Mouse (Mus musculus): ENCODE data around the gene Gns. TPM values are rescaled to one million over a fixed set of nuclear protein-coding genes. Genes with fewer than 3 reads are reported as not detected.

Gns gene
- total and polyA plus RNA-seq, 2 experiments from 2014 or later = 40.4 to 67.8 TPM

DNA sequence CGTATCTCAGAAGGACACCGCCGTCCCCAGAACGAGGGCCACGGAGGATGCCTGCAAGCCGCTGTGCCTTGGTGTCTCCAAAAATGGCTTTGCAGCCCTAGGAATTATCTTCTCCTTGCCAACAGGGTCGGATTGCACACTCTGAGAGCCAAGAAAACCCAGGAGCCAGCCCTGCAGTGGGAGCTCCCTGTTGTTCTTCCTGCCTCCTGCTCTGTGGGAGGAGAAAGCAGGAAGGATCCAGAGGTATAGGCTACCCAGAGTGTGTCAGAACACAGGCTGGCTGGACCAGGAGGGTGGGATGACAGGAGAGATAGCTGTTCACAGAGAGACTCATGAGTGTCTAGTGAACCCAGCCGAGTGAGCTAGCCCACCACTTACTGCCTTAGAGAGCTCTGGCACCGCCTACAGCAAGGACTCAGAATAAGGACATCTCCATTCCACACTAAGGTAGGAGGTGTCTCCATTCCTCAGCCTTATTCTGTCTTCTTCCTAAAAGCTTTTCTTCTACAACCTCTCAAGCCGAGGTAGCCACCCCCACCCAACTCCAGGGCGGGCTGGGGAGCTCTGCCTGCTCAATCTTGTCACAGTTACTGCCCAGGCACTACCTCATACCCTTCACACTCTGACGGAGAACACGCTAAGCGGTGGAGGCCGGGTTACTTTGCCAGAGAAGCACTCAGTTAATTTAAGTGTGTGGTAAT is 63.3 kb downstream of the Gns start:
- H3K27me3 ChIP-seq (ENCODE audit: insufficient read depth, low read length) = no peaks in the 10 kb centered on the region
- no peak overlapping the region for H3K4me3 ChIP-seq (ENCODE audit: low read depth, low read length)
- no peaks in the 10 kb centered on the region for H3K9me3 ChIP-seq (ENCODE audit: low read length)
- ATAC-seq = no peak
- peaks cover 14% of the 10 kb centered on the region; the same call in 1 of the 2 replicates for H3K4me1 ChIP-seq (ENCODE audit: insufficient read depth)
- H3K27ac ChIP-seq (ENCODE audit: low read depth, low read length) = no peak overlapping the region
- H3K9ac ChIP-seq = no peak overlapping the region
- TF ChIP-seq CTCF (IDR thresholded peaks at IDR 0.05; ENCODE audit: low read depth) = no peak
- no peaks in the 10 kb centered on the region for H3K36me3 ChIP-seq (ENCODE audit: insufficient read depth)
- no peak overlapping the region for H3K4me2 ChIP-seq (ENCODE audit: low read depth)
- DNase-seq = no peak
- 84% methylated on average over 15 of the region's 15 CpGs for WGBS

DNA sequence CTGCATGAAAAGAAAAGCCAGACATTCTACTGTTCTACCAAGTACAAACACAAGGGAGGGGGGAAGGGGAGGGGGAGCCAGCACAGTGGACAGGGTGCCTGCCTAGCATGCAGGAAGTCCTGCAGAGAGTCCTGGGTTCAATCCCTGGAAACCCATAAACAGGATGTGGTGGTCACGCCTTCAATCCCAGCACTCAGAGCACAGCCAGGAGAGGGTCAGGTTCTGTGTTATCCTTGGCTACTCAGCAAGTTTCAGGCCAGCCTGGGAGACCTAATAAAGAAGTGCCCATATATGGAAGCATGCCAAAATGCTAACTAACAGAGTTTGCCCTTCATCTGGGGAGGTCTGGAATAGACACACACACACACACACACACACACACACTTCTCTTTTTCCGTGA is 64.2 kb downstream of the Gns start:
- WGBS = 31% methylated on average over 2 of the region's 2 CpGs
- Histone ChIP-seq H3K27ac (ENCODE audit: low read depth, low read length) (no peak overlapping the region), H3K4me1 (ENCODE audit: insufficient read depth) (peaks cover 7% of the 10 kb centered on the region; the same call in 1 of the 2 replicates), H3K4me2 (ENCODE audit: low read depth) (no peak overlapping the region), H3K9me3 (ENCODE audit: low read length) (no peaks in the 10 kb centered on the region), H3K36me3 (ENCODE audit: insufficient read depth) (no peaks in the 10 kb centered on the region), H3K9ac (no peak overlapping the region), H3K4me3 (ENCODE audit: low read depth, low read length) (no peak overlapping the region), H3K27me3 (ENCODE audit: insufficient read depth, low read length) (no peaks in the 10 kb centered on the region)
- TF ChIP-seq CTCF (IDR thresholded peaks at IDR 0.05; ENCODE audit: low read depth) = no peak
- DNase-seq (no peak), ATAC-seq (0 out of 2 replicates have a peak, but pooled peaks have one; percentile 37)

DNA sequence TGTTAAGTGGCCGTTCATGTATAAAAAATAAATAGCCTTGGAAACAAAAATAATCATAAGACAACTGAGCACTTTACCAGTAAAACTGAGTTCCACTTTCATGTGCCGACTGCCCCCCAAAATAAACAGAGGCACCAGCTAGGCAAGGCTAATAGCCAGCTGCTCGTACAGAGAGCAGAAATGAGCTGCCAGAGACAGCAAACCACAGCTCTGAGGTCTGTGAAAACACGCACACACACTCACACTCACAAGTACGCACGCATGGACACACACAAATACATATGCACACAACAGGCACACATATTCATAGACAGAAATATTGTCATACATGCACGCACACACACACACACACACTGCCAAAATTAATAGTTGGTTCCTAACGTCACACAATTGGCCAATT is 64.7 kb downstream of the Gns start:
- DNase-seq = no peak
- no peaks in the 10 kb centered on the region for H3K36me3 ChIP-seq (ENCODE audit: insufficient read depth)
- peaks cover 4% of the 10 kb centered on the region; the same call in 1 of the 2 replicates for H3K4me1 ChIP-seq (ENCODE audit: insufficient read depth)
- no peak overlapping the region for H3K4me3 ChIP-seq (ENCODE audit: low read depth, low read length)
- no peak for ATAC-seq
- H3K4me2 ChIP-seq (ENCODE audit: low read depth) = no peak overlapping the region
- no peaks in the 10 kb centered on the region for H3K27me3 ChIP-seq (ENCODE audit: insufficient read depth, low read length)
- no peak overlapping the region for H3K27ac ChIP-seq (ENCODE audit: low read depth, low read length)
- no peak for TF ChIP-seq CTCF (IDR thresholded peaks at IDR 0.05; ENCODE audit: low read depth)
- no peaks in the 10 kb centered on the region for H3K9me3 ChIP-seq (ENCODE audit: low read length)
- 38% methylated on average over 8 of the region's 8 CpGs for WGBS
- no peak overlapping the region for H3K9ac ChIP-seq

DNA sequence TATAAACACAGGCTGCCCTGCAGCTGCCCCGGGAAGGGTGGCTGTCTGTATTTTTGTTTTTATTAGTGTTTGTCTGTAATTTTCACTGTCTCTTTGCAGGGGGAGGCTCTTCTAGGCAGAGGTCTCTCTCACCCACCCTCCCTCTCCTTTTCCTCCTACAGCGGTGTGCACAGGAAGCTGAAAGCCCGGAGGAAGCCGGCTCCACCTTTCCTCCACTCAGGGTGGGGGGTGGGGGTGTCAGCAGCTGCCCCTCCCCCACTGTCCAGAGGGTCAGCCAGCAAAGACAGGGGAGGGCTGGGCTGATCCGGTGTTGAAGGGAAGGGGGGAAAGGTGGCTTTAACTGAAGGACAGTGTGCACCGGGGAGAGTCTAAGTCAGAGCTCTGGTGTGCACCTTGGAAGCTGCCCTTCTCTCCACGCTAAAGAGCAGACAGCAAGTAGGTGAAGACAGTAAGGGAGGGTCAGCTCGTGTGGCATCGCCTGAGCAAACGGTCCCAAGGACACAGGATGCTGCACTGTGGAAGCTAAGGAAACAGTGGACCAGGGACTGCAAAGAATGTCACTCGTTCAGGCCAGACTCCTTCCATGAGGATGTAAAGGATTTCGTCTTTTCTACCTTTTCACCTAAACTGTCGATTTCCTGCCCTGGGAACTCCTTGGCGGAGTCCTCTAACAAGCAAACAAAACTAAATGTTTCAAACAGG is 65.2 kb downstream of the Gns start:
- ATAC-seq (no peak), DNase-seq (no peak)
- Histone ChIP-seq H3K27me3 (ENCODE audit: insufficient read depth, low read length) (no peaks in the 10 kb centered on the region), H3K4me2 (ENCODE audit: low read depth) (no peak overlapping the region), H3K9ac (no peak overlapping the region), H3K4me3 (ENCODE audit: low read depth, low read length) (no peak overlapping the region), H3K27ac (ENCODE audit: low read depth, low read length) (no peak overlapping the region), H3K36me3 (ENCODE audit: insufficient read depth) (no peaks in the 10 kb centered on the region), H3K9me3 (ENCODE audit: low read length) (no peaks in the 10 kb centered on the region), H3K4me1 (ENCODE audit: insufficient read depth) (peaks cover 4% of the 10 kb centered on the region; the same call in 1 of the 2 replicates)
- WGBS = 33% methylated on average over 14 of the region's 14 CpGs
- no peak for TF ChIP-seq CTCF (IDR thresholded peaks at IDR 0.05; ENCODE audit: low read depth)

DNA sequence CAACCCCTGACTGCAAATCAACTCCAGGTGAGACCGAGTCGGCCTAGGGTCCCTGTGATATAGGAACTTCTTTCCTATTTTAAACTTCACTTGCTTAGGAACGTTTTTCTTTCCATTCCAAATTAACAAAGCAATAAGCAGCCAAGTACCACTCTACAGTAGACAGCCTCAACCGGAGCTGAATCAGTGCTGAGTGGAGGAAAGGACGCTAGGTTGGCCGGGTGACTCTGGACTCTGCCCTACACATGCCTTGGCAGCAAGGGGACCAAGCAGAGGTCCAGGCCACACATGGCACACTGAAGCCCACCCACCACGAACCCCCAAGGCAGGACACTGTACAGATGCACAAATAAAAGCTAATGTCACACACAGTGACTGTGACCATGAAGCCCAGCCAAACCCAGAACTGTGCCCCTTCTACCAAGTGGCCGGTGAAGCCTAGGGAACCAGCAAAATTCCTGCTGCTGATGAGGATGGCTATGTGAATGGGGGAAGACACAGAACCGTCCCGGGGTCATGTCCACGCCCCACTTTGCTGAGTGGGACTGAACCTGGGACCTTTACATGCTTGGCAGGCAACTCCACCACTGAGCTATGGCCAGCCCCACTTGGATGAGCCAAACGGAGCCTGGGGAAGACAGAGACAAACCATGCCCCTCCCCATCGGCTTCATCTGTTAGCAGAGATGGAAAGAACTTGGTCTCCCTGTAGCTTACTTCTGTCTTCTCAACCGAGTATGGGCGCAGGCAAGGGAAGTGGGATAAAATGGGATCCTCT is 66.1 kb downstream of the Gns start:
- Histone ChIP-seq H3K4me2 (ENCODE audit: low read depth) (no peak overlapping the region), H3K4me1 (ENCODE audit: insufficient read depth) (peaks cover 4% of the 10 kb centered on the region; the same call in 1 of the 2 replicates), H3K4me3 (ENCODE audit: low read depth, low read length) (no peak overlapping the region), H3K9me3 (ENCODE audit: low read length) (no peaks in the 10 kb centered on the region), H3K36me3 (ENCODE audit: insufficient read depth) (no peaks in the 10 kb centered on the region), H3K27ac (ENCODE audit: low read depth, low read length) (no peak overlapping the region), H3K27me3 (ENCODE audit: insufficient read depth, low read length) (no peaks in the 10 kb centered on the region), H3K9ac (no peak overlapping the region)
- TF ChIP-seq CTCF (IDR thresholded peaks at IDR 0.05; ENCODE audit: low read depth) = no peak
- 75% methylated on average over 15 of the region's 15 CpGs for WGBS
- ATAC-seq = no peak
- no peak for DNase-seq

DNA sequence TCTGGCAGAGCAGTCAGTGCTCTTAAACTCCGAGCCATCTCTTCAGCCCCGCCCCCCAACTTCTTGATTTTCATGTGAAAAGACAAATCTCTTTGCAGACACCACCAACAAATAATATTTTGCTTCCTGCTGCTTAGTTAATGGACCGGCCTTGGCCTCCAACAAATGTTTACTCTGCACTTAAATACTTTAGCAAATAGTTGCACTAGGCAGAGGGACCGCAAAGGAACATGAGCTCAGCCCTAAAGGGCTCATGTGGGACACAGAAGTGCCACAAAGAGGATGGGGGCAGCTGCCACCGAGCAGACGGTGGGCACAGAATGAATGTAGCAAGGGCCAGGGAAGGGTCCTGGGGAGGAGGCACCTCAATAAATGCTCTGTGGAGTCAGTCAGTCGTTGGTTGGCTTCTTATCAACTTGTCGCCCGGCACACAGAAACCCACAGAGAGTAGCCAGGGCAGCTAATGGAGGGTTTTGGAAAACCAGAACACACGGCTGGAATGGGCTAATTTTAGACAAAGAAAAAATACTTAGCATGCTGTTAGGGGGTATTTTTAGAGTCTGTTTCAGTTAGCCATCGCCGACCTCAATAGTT is 67.2 kb downstream of the Gns start:
- H3K27ac ChIP-seq (ENCODE audit: low read depth, low read length) = peak overlapping the region; percentile 48; the same call in 1 of the 2 replicates
- no peaks in the 10 kb centered on the region for H3K36me3 ChIP-seq (ENCODE audit: insufficient read depth)
- TF ChIP-seq CTCF (IDR thresholded peaks at IDR 0.05; ENCODE audit: low read depth) = no peak
- 39% methylated on average over 12 of the region's 12 CpGs for WGBS
- H3K4me3 ChIP-seq (ENCODE audit: low read depth, low read length) = no peak overlapping the region
- peaks cover 4% of the 10 kb centered on the region; the same call in 1 of the 2 replicates for H3K4me1 ChIP-seq (ENCODE audit: insufficient read depth)
- DNase-seq (peak; percentile 26), ATAC-seq (peak; percentile 47)
- H3K9me3 ChIP-seq (ENCODE audit: low read length) = no peaks in the 10 kb centered on the region
- H3K4me2 ChIP-seq (ENCODE audit: low read depth) = no peak overlapping the region
- H3K27me3 ChIP-seq (ENCODE audit: insufficient read depth, low read length) = no peaks in the 10 kb centered on the region
- no peak overlapping the region for H3K9ac ChIP-seq

All from forebrain, postnatal 0 days (tissue).